Mouse (Mus musculus) hindbrain, embryonic 16.5 days (tissue): ENCODE measurements at regions not wholly inside any gene's neighbourhood (a gene's known extent, or its start where the extent isn't known, plus 50 kb on each side); places are given as distances from the start of the nearest gene placed in this dataset.

Experiments
- ATAC-seq: fragments of 200-750 bp; cut with Nextera tagmentation; 2 replicates; pipeline ENCODE4 v1.8.0; 2017; ENCODE audit warnings: moderate TSS enrichment, moderate library complexity
- H3K27ac ChIP-seq: fragments of 300-500 bp; sonication (generic); 2 replicates; pipeline ENCODE4 v1.5.1; 2014; ENCODE audit warnings: low read depth, mild to moderate bottlenecking, control low read depth, low read length, moderate library complexity
- H3K27me3 ChIP-seq: fragments of 300-500 bp; sonication (generic); replicated peaks from 2 replicates; pipeline ENCODE4 v1.6.1; 2014; ENCODE audit warnings: low read length; ENCODE audit not compliant: control insufficient read depth, insufficient read depth
- H3K36me3 ChIP-seq: fragments of 300-500 bp; sonication (generic); 2 replicates; pipeline ENCODE4 v1.6.1; 2014; ENCODE audit warnings: mild to moderate bottlenecking, low read length, moderate library complexity, mixed read lengths; ENCODE audit not compliant: control insufficient read depth, insufficient read depth
- H3K4me1 ChIP-seq: fragments of 300-500 bp; sonication (generic); 2 replicates; pipeline ENCODE4 v1.6.1; 2014; ENCODE audit warnings: low read depth, low read length; ENCODE audit not compliant: control insufficient read depth, insufficient read depth
- H3K4me2 ChIP-seq: fragments of 300-500 bp; sonication (generic); 2 replicates; pipeline ENCODE4 v1.6.1; 2014; ENCODE audit warnings: mild to moderate bottlenecking, low read length, control low read depth, moderate library complexity
- H3K4me3 ChIP-seq: fragments of 300-500 bp; sonication (generic); 2 replicates; pipeline ENCODE4 v1.5.1; 2014; ENCODE audit warnings: mild to moderate bottlenecking, low read length, control low read depth, moderate library complexity
- H3K9ac ChIP-seq: fragments of 300-500 bp; sonication (generic); 2 replicates; pipeline ENCODE4 v1.6.1; 2014; ENCODE audit warnings: low read depth, mild to moderate bottlenecking, control low read depth, low read length, moderate library complexity
- H3K9me3 ChIP-seq: fragments of 300-500 bp; sonication (generic); 2 replicates; pipeline ENCODE4 v1.6.1; 2014; ENCODE audit warnings: mild to moderate bottlenecking, low read length, moderate library complexity; ENCODE audit not compliant: control insufficient read depth
- WGBS: fragments of 180-500 bp; shearing (Covaris S2); extraction: QIAGEN DNeasy Blood & Tissue Kit; methylation state at CpG from one replicate; pipeline ENCODE4 v1.1.7; 2014; 5-methylcytosine and 5-hydroxymethylcytosine counted together

GRCm38 (mm10) chr2:78983944-78984498, 116.1 kb downstream of the Ube2e3 start:
- Histone ChIP-seq H3K9ac (no peak overlapping the region), H3K4me1 (no peaks in the 10 kb centered on the region), H3K27ac (no peak overlapping the region), H3K27me3 (no peaks in the 10 kb centered on the region), H3K4me3 (no peak overlapping the region), H3K36me3 (no peaks in the 10 kb centered on the region), H3K9me3 (no peaks in the 10 kb centered on the region), H3K4me2 (no peak overlapping the region)
- no peak for ATAC-seq
- 64% methylated on average over 5 of the region's 5 CpGs for WGBS

GRCm38 (mm10) chr2:78986984-78987383, 119.1 kb downstream of the Ube2e3 start:
- Histone ChIP-seq H3K27me3 (no peaks in the 10 kb centered on the region), H3K36me3 (no peaks in the 10 kb centered on the region), H3K27ac (no peak overlapping the region), H3K9ac (no peak overlapping the region), H3K4me3 (no peak overlapping the region), H3K9me3 (no peaks in the 10 kb centered on the region), H3K4me1 (no peaks in the 10 kb centered on the region), H3K4me2 (no peak overlapping the region)
- peak; percentile 79 for ATAC-seq
- 40% methylated on average over 7 of the region's 7 CpGs for WGBS

GRCm38 (mm10) chr2:78987388-78987787, 119.5 kb downstream of the Ube2e3 start:
- H3K36me3 ChIP-seq: no peaks in the 10 kb centered on the region
- peak; percentile 52; the same call in 1 of the 2 replicates for ATAC-seq
- 81% methylated on average over 3 of the region's 3 CpGs for WGBS
- no peaks in the 10 kb centered on the region for H3K27me3 ChIP-seq
- no peak overlapping the region for H3K9ac ChIP-seq
- no peak overlapping the region for H3K4me2 ChIP-seq
- no peak overlapping the region for H3K4me3 ChIP-seq
- H3K4me1 ChIP-seq: no peaks in the 10 kb centered on the region
- H3K27ac ChIP-seq: no peak overlapping the region
- H3K9me3 ChIP-seq: no peaks in the 10 kb centered on the region

DNA sequence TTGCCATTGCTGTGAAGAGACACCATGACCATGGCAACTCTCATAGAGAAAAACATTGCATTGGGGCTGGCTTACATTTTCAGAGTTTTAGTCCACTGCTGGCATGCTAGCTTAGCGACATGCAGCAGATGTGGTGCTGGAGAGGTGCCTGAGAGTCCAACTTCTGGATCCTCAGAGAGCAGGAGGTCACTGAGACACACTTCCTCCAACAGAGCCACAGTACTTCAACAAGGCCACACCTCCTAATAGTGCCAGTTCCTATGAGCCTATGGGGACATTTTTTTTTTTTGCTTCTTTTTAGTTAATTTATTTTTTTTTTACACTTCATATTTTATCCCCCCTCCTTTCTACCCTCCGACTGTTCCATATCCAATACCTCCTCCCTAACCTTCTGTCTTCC, 120.3 kb downstream of the Ube2e3 start:
- H3K4me2 ChIP-seq: no peak overlapping the region
- no peaks in the 10 kb centered on the region for H3K9me3 ChIP-seq
- ATAC-seq: no peak
- no peak overlapping the region for H3K9ac ChIP-seq
- no peaks in the 10 kb centered on the region for H3K27me3 ChIP-seq
- WGBS: 89% methylated on average over 2 of the region's 2 CpGs
- H3K4me3 ChIP-seq: no peak overlapping the region
- no peak overlapping the region for H3K27ac ChIP-seq
- no peaks in the 10 kb centered on the region for H3K36me3 ChIP-seq
- H3K4me1 ChIP-seq: no peaks in the 10 kb centered on the region

- Histone ChIP-seq H3K9ac (no peak overlapping the region), H3K36me3 (no peaks in the 10 kb centered on the region), H3K27ac (no peak overlapping the region), H3K4me3 (no peak overlapping the region), H3K4me1 (no peaks in the 10 kb centered on the region), H3K27me3 (no peaks in the 10 kb centered on the region), H3K9me3 (no peaks in the 10 kb centered on the region), H3K4me2 (no peak overlapping the region)
- no peak for ATAC-seq
- WGBS: 84% methylated on average over 3 of the region's 3 CpGs
These were observed 127.1 kb downstream of the Ube2e3 start for GRCm38 (mm10) chr2:78994800-78995555.

- Histone ChIP-seq H3K36me3 (no peaks in the 10 kb centered on the region), H3K4me1 (no peaks in the 10 kb centered on the region), H3K27ac (no peak overlapping the region), H3K9me3 (no peaks in the 10 kb centered on the region), H3K4me3 (no peak overlapping the region), H3K27me3 (no peaks in the 10 kb centered on the region), H3K4me2 (no peak overlapping the region), H3K9ac (no peak overlapping the region)
- 95% methylated on average over 8 of the region's 8 CpGs for WGBS
- ATAC-seq: no peak
These were observed 130.7 kb downstream of the Ube2e3 start for GRCm38 (mm10) chr2:78998637-78999036.

GRCm38 (mm10) chr2:78999410-78999809, 131.5 kb downstream of the Ube2e3 start:
- Histone ChIP-seq H3K4me1 (no peaks in the 10 kb centered on the region), H3K36me3 (no peaks in the 10 kb centered on the region), H3K9me3 (no peaks in the 10 kb centered on the region), H3K4me2 (no peak overlapping the region), H3K27me3 (no peaks in the 10 kb centered on the region), H3K27ac (no peak overlapping the region), H3K4me3 (no peak overlapping the region), H3K9ac (no peak overlapping the region)
- WGBS: 91% methylated on average over 4 of the region's 4 CpGs
- ATAC-seq: no peak

- Histone ChIP-seq H3K9me3 (no peaks in the 10 kb centered on the region), H3K4me1 (no peaks in the 10 kb centered on the region), H3K4me2 (no peak overlapping the region), H3K36me3 (no peaks in the 10 kb centered on the region), H3K4me3 (no peak overlapping the region), H3K27me3 (no peaks in the 10 kb centered on the region), H3K9ac (no peak overlapping the region), H3K27ac (no peak overlapping the region)
- no peak for ATAC-seq
- WGBS: 55% methylated on average over 1 of the region's 1 CpGs
These were observed 136.9 kb downstream of the Ube2e3 start for GRCm38 (mm10) chr2:79004862-79005261.

DNA sequence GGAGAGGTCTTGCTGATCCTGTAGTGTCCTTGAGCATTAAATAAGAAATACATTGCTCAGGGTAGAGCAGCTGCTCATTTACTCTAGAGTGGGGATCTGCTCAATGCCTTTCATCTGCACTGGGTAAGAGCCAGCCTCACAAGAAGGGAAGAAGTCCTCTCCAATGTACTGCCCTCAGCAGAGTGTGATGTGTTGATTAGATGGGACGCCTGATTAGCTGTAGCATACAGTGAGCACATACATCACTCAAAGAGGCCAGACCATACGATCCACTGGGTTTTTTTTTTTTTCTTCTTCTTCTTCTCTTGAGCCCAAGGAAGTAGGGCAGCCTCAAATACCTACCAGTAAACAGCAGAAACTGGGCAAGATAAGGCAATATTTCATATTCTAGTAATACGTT, 140.7 kb downstream of the Ube2e3 start:
- no peaks in the 10 kb centered on the region for H3K27me3 ChIP-seq
- 82% methylated on average over 3 of the region's 3 CpGs for WGBS

More for the DNA sequence above, 140.7 kb downstream of the Ube2e3 start:
- Histone ChIP-seq H3K4me2 (no peak overlapping the region), H3K4me1 (no peaks in the 10 kb centered on the region), H3K4me3 (no peak overlapping the region), H3K9me3 (no peaks in the 10 kb centered on the region), H3K36me3 (no peaks in the 10 kb centered on the region), H3K9ac (no peak overlapping the region), H3K27ac (no peak overlapping the region)
- no peak for ATAC-seq
